Comparison of ENCODE assay signal across 21 mouse cellular contexts in the genomic region with DNA sequence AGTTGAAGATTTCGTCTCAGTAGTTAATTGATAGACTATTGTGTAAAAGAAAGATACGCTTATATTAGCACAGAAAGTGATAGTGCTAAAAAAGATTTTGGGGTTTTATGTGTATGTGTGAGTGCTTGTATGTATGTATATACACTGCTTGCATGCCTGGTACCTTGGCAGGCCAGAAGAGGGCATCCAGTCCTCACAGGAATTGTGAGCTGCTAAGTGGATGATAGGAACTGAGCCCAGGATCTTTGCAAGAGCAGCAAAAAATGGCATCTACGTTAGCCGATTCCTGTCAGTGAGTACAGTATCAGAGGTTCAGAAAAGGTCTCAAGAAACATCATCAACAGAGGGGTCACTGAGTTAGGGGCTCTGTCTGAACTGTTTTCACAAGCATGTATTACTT. TPM values are rescaled to one million over a fixed set of nuclear protein-coding genes. Genes with fewer than 3 reads are reported as not detected.
DNase-seq lines count a peak whose midpoint lies in the region; ATAC-seq and TF ChIP-seq lines count a peak whose summit lies in the region.
"Had no signal": no experiment of that assay in that cellular context is flagged by ENCODE, and none has a peak within 500 bp of the region (broad histone marks: within the 10 kb centered on the region; RNA-seq: fewer than 3 reads in every experiment).

No protein-coding gene starts in this region.

- H3K27me3 ChIP-seq in forebrain, postnatal 0 days (ENCODE audit: insufficient read depth, low read length), result no peaks in the 10 kb centered on the region
- no peaks in the 10 kb centered on the region for H3K27me3 ChIP-seq in forebrain, embryonic 10.5 days (ENCODE audit: poor library complexity, severe bottlenecking)
- H3K27me3 ChIP-seq: forebrain, embryonic 13.5 days; heart, embryonic 15.5 days; liver, embryonic 12.5 days; neural tube, embryonic 13.5 days; Patski had no signal

- ATAC-seq in forebrain, postnatal 0 days, result no peak
- no peak; the same call in 1 of the 2 replicates for ATAC-seq in frontal cortex, adult (ENCODE audit: low TSS enrichment)
- ATAC-seq: activated CD4-positive, CD25-positive, alpha-beta regulatory T cell, adult 4 months; forebrain, embryonic 13.5 days; intestine, embryonic 16.5 days; liver, embryonic 12.5 days; Patski had no signal

- no peak overlapping the region for H3K4me3 ChIP-seq in forebrain, postnatal 0 days (ENCODE audit: low read depth, low read length)
- H3K4me3 ChIP-seq in forebrain, embryonic 10.5 days, result no peak overlapping the region
- H3K4me3 ChIP-seq in layer of hippocampus, adult 2 months, result no peak overlapping the region
- H3K4me3 ChIP-seq: forebrain, embryonic 13.5 days; heart, embryonic 15.5 days; liver, embryonic 12.5 days; midbrain, embryonic 10.5 days; neural tube, embryonic 13.5 days had no signal

- peaks cover 42% of the 10 kb centered on the region for H3K36me3 ChIP-seq in forebrain, postnatal 0 days (ENCODE audit: insufficient read depth)
- peaks cover 92% of the 10 kb centered on the region for H3K36me3 ChIP-seq in forebrain, embryonic 10.5 days (replicated peaks)

- no peak overlapping the region for H3K4me2 ChIP-seq in forebrain, postnatal 0 days (ENCODE audit: low read depth)
- H3K4me2 ChIP-seq: forebrain, embryonic 13.5 days; heart, embryonic 15.5 days; liver, embryonic 12.5 days; neural tube, embryonic 13.5 days had no signal

- no peak overlapping the region for H3K27ac ChIP-seq in forebrain, postnatal 0 days (ENCODE audit: low read depth, low read length)
- H3K27ac ChIP-seq in forebrain, embryonic 10.5 days, result no peak overlapping the region
- no peak overlapping the region for H3K27ac ChIP-seq in layer of hippocampus, adult 2 months
- H3K27ac ChIP-seq: forebrain, embryonic 13.5 days; heart, embryonic 15.5 days; liver, embryonic 12.5 days; midbrain, embryonic 10.5 days; neural tube, embryonic 13.5 days had no signal

- no peak overlapping the region for H3K9ac ChIP-seq in forebrain, postnatal 0 days
- H3K9ac ChIP-seq: forebrain, embryonic 13.5 days; heart, embryonic 15.5 days; liver, embryonic 12.5 days; neural tube, embryonic 13.5 days had no signal

- 88% methylated on average over 4 of the region's 4 CpGs for WGBS in forebrain, postnatal 0 days
- WGBS in forebrain, embryonic 10.5 days, result 95% methylated on average over 4 of the region's 4 CpGs

- no peaks in the 10 kb centered on the region for H3K9me3 ChIP-seq in forebrain, postnatal 0 days (ENCODE audit: low read length)
- H3K9me3 ChIP-seq in forebrain, embryonic 10.5 days, result peaks cover 6% of the 10 kb centered on the region
- H3K9me3 ChIP-seq: forebrain, embryonic 13.5 days; heart, embryonic 15.5 days; liver, embryonic 12.5 days; neural tube, embryonic 13.5 days had no signal

- no peak for TF ChIP-seq POLR2A in brain, embryonic 14.5 days (IDR thresholded peaks at IDR 0.05; ENCODE audit: borderline replicate concordance, extremely low read depth, insufficient read depth, insufficient read length, poor library complexity, severe bottlenecking)

- DNase-seq in forebrain, postnatal 0 days, result no peak
- DNase-seq in forebrain, embryonic 10.5 days (ENCODE audit: extremely low spot score, low spot score), result no peak
- no peak for DNase-seq in layer of hippocampus, adult 2 months (ENCODE audit: low spot score in 2 of 2)
- no peak for DNase-seq in layer of hippocampus, adult 8-10 months (ENCODE audit: low spot score in 2 of 2)
- DNase-seq in 416B (ENCODE audit: low read depth), result peak; percentile 37
- no peak for DNase-seq in brain, embryonic 14.5 days (ENCODE audit: low read depth)
- no peak for DNase-seq in cerebellum, postnatal 10 days
- DNase-seq: adrenal gland, postnatal 25 days; cerebellum, adult 9-11 months; kidney, postnatal 4 days; right cerebral cortex, postnatal 14 days; thymus, postnatal 36 days had no signal

- no peaks in the 10 kb centered on the region for H3K4me1 ChIP-seq in forebrain, postnatal 0 days (ENCODE audit: insufficient read depth)
- no peaks in the 10 kb centered on the region for H3K4me1 ChIP-seq in forebrain, embryonic 10.5 days
- H3K4me1 ChIP-seq: forebrain, embryonic 13.5 days; heart, embryonic 15.5 days; liver, embryonic 12.5 days; midbrain, embryonic 10.5 days; neural tube, embryonic 13.5 days had no signal

- peak; percentile 51 for TF ChIP-seq CTCF in forebrain, postnatal 0 days (IDR thresholded peaks at IDR 0.05; ENCODE audit: low read depth)
- peak; percentile 39 for TF ChIP-seq CTCF in layer of hippocampus, adult 2 months (conservative IDR thresholded peaks at IDR 0.05)
- TF ChIP-seq CTCF in brain, embryonic 14.5 days (IDR thresholded peaks at IDR 0.05; ENCODE audit: borderline replicate concordance, extremely low read depth, insufficient read depth, insufficient read length), result peak; percentile 23; the same call in 1 of the 2 replicates

RNA-seq across cellular contexts. Expression of a gene that starts 9.0 kb away (rescaled TPM):
- 29.8 and 47.8 TPM in 2 replicates for total RNA-seq in forebrain, postnatal 0 days (2014; rRNA removed)
- polyA plus RNA-seq in forebrain, postnatal 0 days (2015; fragmentation: Nextera tagmentation; extraction: Ambion mirVana), result 21.6 and 27.9 TPM in 2 replicates
- 84.2 and 92.6 TPM in 2 replicates for polyA plus RNA-seq in forebrain, embryonic 10.5 days (2016; fragmentation: Nextera tagmentation; extraction: Ambion mirVana)
- 10 to 100 TPM; 23.2 to 25.8 TPM for total RNA-seq in layer of hippocampus, adult 2 months (2021)
- total RNA-seq in layer of hippocampus, adult 8-10 months (2022), result 10 to 100 TPM; 24.2 to 27.6 (median 25.9) TPM
- polyA plus RNA-seq in brain, embryonic 14.5 days (2012; rRNA removed), result 48.7 and 50.8 TPM in 2 replicates

RNA-seq across cellular contexts. Expression of a gene that starts 9.1 kb away (rescaled TPM):
- 3.2 and 5.8 TPM in 2 replicates for total RNA-seq in forebrain, postnatal 0 days (2014; rRNA removed)
- polyA plus RNA-seq in forebrain, postnatal 0 days (2015; fragmentation: Nextera tagmentation; extraction: Ambion mirVana), result 2.8 and 4.5 TPM in 2 replicates
- 97.9 and 99.8 TPM in 2 replicates for polyA plus RNA-seq in forebrain, embryonic 10.5 days (2016; fragmentation: Nextera tagmentation; extraction: Ambion mirVana)
- total RNA-seq in layer of hippocampus, adult 2 months (2021), result 1 to 10 TPM in 1 of 2 experiments, under 1 TPM in 1; 0.61 to 1.1 TPM
- under 1 TPM; 0.55 to 0.96 (median 0.75) TPM for total RNA-seq in layer of hippocampus, adult 8-10 months (2022)
- polyA plus RNA-seq in brain, embryonic 14.5 days (2012; rRNA removed), result 8.0 and 12.0 TPM in 2 replicates
